Mouse (Mus musculus) fat pad, adult 2 months (tissue): ENCODE data around the gene Nckap5.

Experiments used
- DNase-seq: peaks from one replicate; pipeline ENCODE4 v3.0.0-alpha.2; 2011; ENCODE audit warnings: low read depth, low spot score; ENCODE audit errors: extremely low read depth

Gene Nckap5

GRCm38 (mm10) chr1:126719733-126720348, 110.8 kb downstream of the Nckap5 start:
- no peak for DNase-seq

- no peak for DNase-seq
Observed at GRCm38 (mm10) chr1:126706611-126707010, 124.0 kb downstream of the Nckap5 start.

GRCm38 (mm10) chr1:126700978-126701320, 129.7 kb downstream of the Nckap5 start:
- no peak for DNase-seq

GRCm38 (mm10) chr1:126700063-126700977, 130.3 kb downstream of the Nckap5 start:
- DNase-seq: no peak

- no peak for DNase-seq
Observed at GRCm38 (mm10) chr1:126693585-126693984, 137.0 kb downstream of the Nckap5 start.

GRCm38 (mm10) chr1:126688593-126688992, 142.0 kb downstream of the Nckap5 start:
- DNase-seq: no peak

- no peak for DNase-seq
Observed at GRCm38 (mm10) chr1:126686678-126687077, 143.9 kb downstream of the Nckap5 start.

GRCm38 (mm10) chr1:126683621-126684445, 146.8 kb downstream of the Nckap5 start:
- DNase-seq: no peak

GRCm38 (mm10) chr1:126681773-126682172, 148.8 kb downstream of the Nckap5 start:
- no peak for DNase-seq

- DNase-seq: no peak
Observed at GRCm38 (mm10) chr1:126679348-126679747, 151.3 kb downstream of the Nckap5 start.

- DNase-seq: no peak
Observed at GRCm38 (mm10) chr1:126677280-126677679, 153.3 kb downstream of the Nckap5 start.

- DNase-seq: no peak
Observed at GRCm38 (mm10) chr1:126676769-126677168, 153.8 kb downstream of the Nckap5 start.

GRCm38 (mm10) chr1:126675142-126675541, 155.5 kb downstream of the Nckap5 start:
- DNase-seq: no peak

- no peak for DNase-seq
Observed at GRCm38 (mm10) chr1:126673238-126673637, 157.4 kb downstream of the Nckap5 start.

GRCm38 (mm10) chr1:126670507-126670906, 160.1 kb downstream of the Nckap5 start:
- DNase-seq: no peak

GRCm38 (mm10) chr1:126660098-126660999, 170.2 kb downstream of the Nckap5 start:
- DNase-seq: no peak

- DNase-seq: no peak
Observed at GRCm38 (mm10) chr1:126658731-126659130, 171.9 kb downstream of the Nckap5 start.

- DNase-seq: no peak
Observed at GRCm38 (mm10) chr1:126656246-126656645, 174.4 kb downstream of the Nckap5 start.

- no peak for DNase-seq
Observed at GRCm38 (mm10) chr1:126652085-126652484, 178.5 kb downstream of the Nckap5 start.

GRCm38 (mm10) chr1:126650806-126651205, 179.8 kb downstream of the Nckap5 start:
- no peak for DNase-seq
